Mouse (Mus musculus): ENCODE results near the gene Bicral.

DNA sequence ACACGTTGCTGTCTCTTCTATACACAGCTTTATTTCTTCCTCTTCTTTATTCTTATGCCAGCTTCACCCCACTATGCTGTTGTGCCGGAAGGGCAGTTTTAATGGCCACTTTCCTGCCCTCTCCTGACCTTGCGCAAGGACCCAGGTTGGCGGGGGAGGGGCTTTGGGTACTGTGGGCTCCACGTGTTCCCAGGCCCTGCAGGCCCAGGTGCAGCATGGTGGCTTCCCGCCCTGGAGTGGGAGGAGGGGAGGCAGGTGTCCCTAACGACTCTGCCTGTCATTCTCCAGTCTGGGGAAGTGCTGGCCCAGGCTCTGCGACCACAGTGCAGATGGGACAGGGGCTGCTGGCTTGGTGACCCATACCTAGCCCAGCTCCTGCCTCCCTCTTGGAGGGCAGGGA, 90.4 kb downstream of the Bicral start:
- TF ChIP-seq CTCF (IDR thresholded peaks at IDR 0.05; ENCODE audit: borderline replicate concordance, insufficient read depth, low read depth, low read length) (no peak), POLR2A (IDR thresholded peaks at IDR 0.05; ENCODE audit: borderline replicate concordance, insufficient read depth, low read length) (no peak)

All from cerebellum, adult 2 months (tissue).